ENCODE assay signal across 8 mouse cellular contexts in the genomic region with DNA sequence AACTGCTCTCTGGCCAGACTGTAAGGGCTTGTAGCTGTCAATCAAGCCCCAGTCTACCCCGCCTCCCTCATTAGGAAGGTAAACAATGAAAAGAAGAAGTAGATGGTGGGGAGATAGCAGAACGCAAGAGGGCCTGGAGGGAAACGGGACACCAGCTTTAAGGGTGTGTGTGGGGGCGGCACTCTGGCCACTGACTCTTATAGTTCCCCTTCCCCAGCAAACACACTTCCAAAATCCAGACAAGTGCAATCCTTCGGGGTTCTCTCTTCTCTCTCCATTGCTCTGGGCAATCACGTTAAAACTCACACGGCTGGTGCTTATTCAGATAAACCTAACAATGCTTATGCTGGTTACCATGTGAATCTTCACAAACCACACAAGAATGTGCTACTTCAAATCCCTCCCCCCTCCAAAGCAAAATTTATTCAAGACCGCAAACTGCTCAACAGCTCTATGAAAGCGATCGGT. TPM values are rescaled to one million over a fixed set of nuclear protein-coding genes. Genes with fewer than 3 reads are reported as not detected.
DNase-seq lines count a peak whose midpoint lies in the region; ATAC-seq lines count a peak whose summit lies in the region.
"Had no signal": no experiment of that assay in that cellular context is flagged by ENCODE, and none has a peak within 500 bp of the region (broad histone marks: within the 10 kb centered on the region; RNA-seq: fewer than 3 reads in every experiment).

No protein-coding gene starts in this region.

- H3K4me1 ChIP-seq in embryonic facial prominence, embryonic 14.5 days (ENCODE audit: control insufficient read depth, insufficient read depth, low read length) = 0 out of 2 replicates have a peak, but pooled peaks cover 3% of the 10 kb centered on the region
- peaks cover 21% of the 10 kb centered on the region for H3K4me1 ChIP-seq in limb, embryonic 13.5 days

- ATAC-seq in embryonic facial prominence, embryonic 14.5 days (ENCODE audit: low read depth) = peak; percentile 30; the same call in 1 of the 2 replicates
- no peak for ATAC-seq in limb, embryonic 13.5 days (ENCODE audit: low FRiP score, low read depth)

- WGBS in embryonic facial prominence, embryonic 14.5 days = 2% methylated on average over 10 of the region's 10 CpGs
- WGBS in limb, embryonic 13.5 days = 3% methylated on average over 10 of the region's 10 CpGs

- peaks cover 53% of the 10 kb centered on the region for H3K27me3 ChIP-seq in embryonic facial prominence, embryonic 14.5 days (replicated peaks; ENCODE audit: control insufficient read depth, insufficient read depth, low read length)
- peaks cover 71% of the 10 kb centered on the region for H3K27me3 ChIP-seq in limb, embryonic 13.5 days

- H3K9me3 ChIP-seq in embryonic facial prominence, embryonic 14.5 days (ENCODE audit: control insufficient read depth, low read length) = no peaks in the 10 kb centered on the region
- no peaks in the 10 kb centered on the region for H3K9me3 ChIP-seq in limb, embryonic 13.5 days

- DNase-seq in 416B (ENCODE audit: low read depth) (peak; percentile 40), A20 (ENCODE audit: low read depth, low spot score) (peak; percentile 70)
- no peak for DNase-seq in embryonic facial prominence, embryonic 14.5 days (ENCODE audit: low spot score)
- DNase-seq in testis, postnatal 14 days (ENCODE audit: low spot score) = no peak
- no peak for DNase-seq in spleen, postnatal 10 days (ENCODE audit: low spot score in 2 of 2)
- no peak for DNase-seq in urinary bladder, adult 18-20 months (ENCODE audit: low spot score in 2 of 2)

- H3K27ac ChIP-seq in embryonic facial prominence, embryonic 14.5 days (replicated peaks; ENCODE audit: low read depth, low read length) = 0 out of 2 replicates have a peak overlapping the region, but pooled peaks have one; percentile 6
- H3K27ac ChIP-seq in limb, embryonic 13.5 days = no peak overlapping the region
- H3K27ac ChIP-seq: kidney, postnatal 0 days had no signal

- H3K4me2 ChIP-seq in embryonic facial prominence, embryonic 14.5 days (ENCODE audit: low read depth, low read length) = peak overlapping the region; percentile 41
- peak overlapping the region; percentile 25 for H3K4me2 ChIP-seq in limb, embryonic 13.5 days (replicated peaks)

- no peaks in the 10 kb centered on the region for H3K36me3 ChIP-seq in embryonic facial prominence, embryonic 14.5 days (ENCODE audit: control insufficient read depth, insufficient read depth, low read length)
- H3K36me3 ChIP-seq in limb, embryonic 13.5 days = no peaks in the 10 kb centered on the region

- peak overlapping the region; percentile 19 for H3K4me3 ChIP-seq in embryonic facial prominence, embryonic 14.5 days (ENCODE audit: low read depth, low read length)
- 0 out of 2 replicates have a peak overlapping the region, but pooled peaks have one; percentile 16 for H3K4me3 ChIP-seq in limb, embryonic 13.5 days

- H3K9ac ChIP-seq in embryonic facial prominence, embryonic 14.5 days (ENCODE audit: low read depth, low read length) = no peak overlapping the region
- H3K9ac ChIP-seq in limb, embryonic 13.5 days = no peak overlapping the region

RNA-seq across cellular contexts. Expression of a gene that starts 5.5 kb away (rescaled TPM):
- 2.8 TPM in 2 replicates for polyA plus RNA-seq in embryonic facial prominence, embryonic 14.5 days (2014; fragmentation: Nextera tagmentation; extraction: Ambion mirVana)
- polyA plus RNA-seq in limb, embryonic 13.5 days (2015; fragmentation: Nextera tagmentation; extraction: Ambion mirVana) = 1.5 and 1.6 TPM in 2 replicates
- polyA plus RNA-seq: kidney, postnatal 0 days had no signal

Comparison
In these comparisons a context has a peak if more than half of its experiments do, and no peak if none do; other contexts are left out.
1. DNase-seq: peak in 416B (single experiment) and A20 (single experiment); none in embryonic facial prominence, embryonic 14.5 days (single experiment), testis, postnatal 14 days (single experiment), spleen, postnatal 10 days (0 of 2) and urinary bladder, adult 18-20 months (0 of 2).